Mouse (Mus musculus) ES-E14 (cell line): ENCODE measurements around the gene Lrpap1. TPM values are rescaled to one million over a fixed set of nuclear protein-coding genes. Genes with fewer than 3 reads are reported as not detected.

Experiments
- DNase-seq: peaks from one replicate; pipeline ENCODE4 v3.0.0-alpha.2; 2013; ENCODE audit warnings: low read depth, low spot score
- H3K27ac ChIP-seq: 2 replicates; pipeline ENCODE4 v1.5.1; 2012; ENCODE audit warnings: low read depth, mild to moderate bottlenecking, low read length, moderate library complexity, mixed read lengths; ENCODE audit not compliant: poor library complexity, insufficient read depth, severe bottlenecking
- H3K36me3 ChIP-seq: 2 replicates; pipeline ENCODE4 v1.6.1; 2012; ENCODE audit warnings: mild to moderate bottlenecking, low read length, moderate library complexity, mixed read lengths; ENCODE audit not compliant: control insufficient read depth, poor library complexity, insufficient read depth, severe bottlenecking
- H3K4me1 ChIP-seq, 2 experiments: fragments of 150-350 bp in 1 of 2; sonication (generic) in 1 of 2; 2 replicates each; pipeline ENCODE4 v1.6.1; 2012; ENCODE audit warnings: low read length in 2 of 2, mild to moderate bottlenecking in 1 of 2, mixed read lengths in 1 of 2; ENCODE audit not compliant: control insufficient read depth in 2 of 2, insufficient read depth in 2 of 2, poor library complexity in 1 of 2
- H3K4me3 ChIP-seq, 2 experiments: fragments of 150-350 bp in 1 of 2; sonication (generic) in 1 of 2; 2 replicates each; pipeline ENCODE4 v1.5.1; 2012; ENCODE audit warnings: low read length in 2 of 2, low read depth in 1 of 2, mild to moderate bottlenecking in 1 of 2, mixed read lengths in 1 of 2; ENCODE audit not compliant: insufficient read depth in 1 of 2, poor library complexity in 1 of 2, severe bottlenecking in 1 of 2
- H3K9ac ChIP-seq: 2 replicates; pipeline ENCODE4 v1.6.1; 2012; ENCODE audit warnings: low read depth, mild to moderate bottlenecking, low read length, mixed read lengths; ENCODE audit not compliant: poor library complexity, insufficient read depth, severe bottlenecking
- H3K9me3 ChIP-seq: fragments of 150-350 bp; sonication (generic); 2 replicates; pipeline ENCODE4 v1.6.1; 2012; ENCODE audit warnings: low read depth, mild to moderate bottlenecking, low read length; ENCODE audit not compliant: control insufficient read depth, insufficient read depth
- CHD2 ChIP-seq: IDR thresholded peaks from 2 replicates; pipeline ENCODE4 v1.6.1; 2014; ENCODE audit warnings: mild to moderate bottlenecking, low read depth, low read length, inconsistent platforms
- HCFC1 ChIP-seq: IDR thresholded peaks from 2 replicates; pipeline ENCODE4 v1.6.1; 2012; ENCODE audit warnings: low read length, inconsistent platforms, borderline replicate concordance; ENCODE audit not compliant: insufficient read depth
- MAFK ChIP-seq: IDR thresholded peaks from 2 replicates; pipeline ENCODE4 v1.6.1; 2014; ENCODE audit warnings: mild to moderate bottlenecking, low read depth, low read length, inconsistent platforms; ENCODE audit not compliant: insufficient read depth
- ZC3H11A ChIP-seq: IDR thresholded peaks from 2 replicates; pipeline ENCODE4 v1.6.1; 2012; ENCODE audit warnings: low read depth, mild to moderate bottlenecking, inconsistent platforms, low read length, borderline replicate concordance
- ZNF384 ChIP-seq: IDR thresholded peaks from 2 replicates; pipeline ENCODE4 v1.6.1; 2012; ENCODE audit warnings: low read depth, low read length, inconsistent platforms
- in situ Hi-C, 2 experiments: fragments of 600-800 bp; cut with MboI; formaldehyde crosslinking; loops; one replicate each; pipeline ENCODE4 v1.15.1; 2025; ENCODE audit warnings: low sequenced_read_pairs in 2 of 2, inconsistent platforms in 1 of 2; ENCODE audit not compliant: unreplicated experiment in 2 of 2
- total RNA-seq: library from RNA; depleted of rRNA; stranded (reverse); fragments of 300-350 nt; gene quantifications from 2 replicates; pipeline ENCODE4 v1.2.3, GENCODE M21; 2012

Gene Lrpap1
- total RNA-seq, 1 experiment: 275 TPM

DNA sequence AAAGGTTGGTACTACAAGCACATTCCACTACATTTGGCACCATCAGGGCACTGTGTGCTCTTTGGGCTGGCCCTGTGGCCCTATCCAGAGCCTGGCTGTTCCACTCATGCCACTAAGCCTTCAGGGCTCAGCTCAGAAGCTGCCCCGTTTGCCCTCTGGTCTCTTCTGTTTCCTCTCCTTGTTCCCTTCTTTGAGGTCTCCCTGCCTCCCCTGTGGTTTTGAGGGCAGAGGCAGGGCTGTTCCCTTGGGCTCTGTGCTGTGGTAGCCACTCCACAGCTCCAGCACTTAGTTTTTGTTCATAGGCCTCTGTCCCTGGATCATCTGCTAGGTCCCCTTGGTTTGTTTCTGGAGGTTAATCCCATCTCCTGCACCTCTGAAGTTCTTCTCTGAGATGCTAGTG, 37.3 kb upstream of the Lrpap1 start:
- Histone ChIP-seq H3K9ac (no peak overlapping the region), H3K27ac (no peak overlapping the region), H3K4me1 (peaks cover 0 to 2% of the 10 kb centered on the region in 2 experiments; a peak in 1 of 4 replicates), H3K9me3 (no peaks in the 10 kb centered on the region), H3K4me3 (no peak overlapping the region), H3K36me3 (no peaks in the 10 kb centered on the region)
- in situ Hi-C loops: no loop called here
- DNase-seq: no peak
- TF ChIP-seq MAFK (no peak), CHD2 (no peak), HCFC1 (no peak), ZNF384 (no peak)

DNA sequence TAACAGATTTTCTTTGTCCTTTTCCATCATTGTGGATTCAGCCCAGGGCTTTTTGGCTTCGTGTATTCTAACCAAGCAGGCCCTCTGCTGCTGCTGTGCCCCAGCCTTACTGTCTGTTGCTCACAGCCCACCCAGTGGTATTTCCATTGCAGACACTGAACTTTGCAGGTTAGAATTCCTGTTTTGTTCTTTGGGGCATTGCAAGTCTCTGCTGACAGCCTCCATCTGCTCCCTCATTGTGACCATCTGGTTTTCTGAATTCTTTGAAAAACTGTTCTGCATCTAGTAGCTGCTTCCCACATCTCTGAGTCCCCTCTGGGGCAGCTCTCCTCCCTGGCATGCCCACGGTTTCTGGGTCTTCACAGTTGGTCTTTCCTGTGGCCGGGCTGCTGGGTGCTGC, 35.8 kb upstream of the Lrpap1 start:
- H3K9ac ChIP-seq: no peak overlapping the region
- H3K4me1 ChIP-seq: peaks cover 0 to 2% of the 10 kb centered on the region in 2 experiments; a peak in 1 of 4 replicates
- H3K36me3 ChIP-seq: no peaks in the 10 kb centered on the region
- TF ChIP-seq ZC3H11A: no peak
- TF ChIP-seq CHD2: no peak
- TF ChIP-seq HCFC1: no peak
- no peak for TF ChIP-seq MAFK
- TF ChIP-seq ZNF384: no peak
- H3K4me3 ChIP-seq: no peak overlapping the region
- H3K27ac ChIP-seq: no peak overlapping the region
- H3K9me3 ChIP-seq: no peaks in the 10 kb centered on the region
- in situ Hi-C loops: no loop called here
- no peak for DNase-seq

DNA sequence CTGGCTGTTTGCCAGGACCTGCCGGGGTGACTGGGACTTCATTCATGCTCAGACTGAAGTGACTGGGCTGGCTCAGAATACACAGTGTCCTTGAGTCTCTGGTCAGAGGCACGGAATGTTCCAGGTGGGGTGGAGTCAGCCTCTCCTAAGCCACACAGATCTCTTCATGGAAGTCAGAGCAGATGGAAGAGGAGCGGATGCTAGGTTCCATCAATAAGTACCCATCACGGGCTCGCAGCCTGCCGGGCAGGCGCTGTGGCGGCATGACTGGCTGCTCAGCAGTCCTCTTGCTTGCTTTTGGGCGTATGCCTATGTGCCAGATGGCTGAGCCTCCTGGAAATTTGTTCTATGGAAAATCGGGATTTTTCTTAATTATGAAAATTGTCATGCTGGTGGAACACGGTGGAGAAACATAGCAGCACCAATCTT, 32.6 kb upstream of the Lrpap1 start:
- no peak overlapping the region for H3K27ac ChIP-seq

DNA sequence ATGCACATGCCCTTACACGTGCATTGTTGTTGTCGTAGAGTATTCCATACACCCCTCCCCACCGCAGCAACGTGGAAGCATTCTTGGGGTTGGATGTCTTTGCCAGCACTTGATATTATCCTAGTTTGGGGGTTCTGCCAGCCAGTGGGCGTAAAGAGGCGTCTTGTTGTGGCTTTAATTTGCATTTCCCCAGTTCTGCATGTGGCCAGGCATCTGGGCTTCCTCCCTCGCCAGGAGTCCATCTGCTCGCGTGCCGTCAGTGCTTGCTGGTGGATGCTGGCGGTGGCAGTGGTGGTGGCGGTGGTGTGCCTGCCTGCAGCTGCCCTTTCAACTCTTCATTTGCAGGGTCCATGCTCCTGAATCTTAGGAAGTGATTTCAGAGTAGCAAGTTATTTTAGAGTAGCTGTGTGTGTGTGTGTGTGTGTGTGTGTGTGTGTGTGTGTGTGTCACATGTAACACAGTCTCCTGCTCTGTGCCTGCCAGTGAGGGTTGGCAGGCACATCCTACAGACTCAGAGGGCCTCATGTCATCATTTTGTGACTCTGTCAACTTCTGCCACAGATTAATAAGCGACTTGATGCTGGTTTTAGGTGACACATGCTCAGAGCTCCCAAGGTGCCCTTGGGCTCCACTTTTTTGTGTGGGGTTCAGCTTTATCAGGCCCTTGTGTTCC, 32.1 kb upstream of the Lrpap1 start:
- no peaks in the 10 kb centered on the region for H3K36me3 ChIP-seq
- H3K9ac ChIP-seq: no peak overlapping the region
- TF ChIP-seq HCFC1 (no peak), CHD2 (no peak), ZNF384 (no peak), ZC3H11A (no peak), MAFK (no peak)
- H3K27ac ChIP-seq: no peak overlapping the region
- DNase-seq: no peak
- in situ Hi-C loops: no loop called here
- no peaks in the 10 kb centered on the region for H3K4me1 ChIP-seq
- no peak overlapping the region for H3K4me3 ChIP-seq
- H3K9me3 ChIP-seq: no peaks in the 10 kb centered on the region

More for the DNA sequence above, 32.6 kb upstream of the Lrpap1 start:
- H3K36me3 ChIP-seq: no peaks in the 10 kb centered on the region
- in situ Hi-C loops: no loop called here
- no peak overlapping the region for H3K9ac ChIP-seq
- TF ChIP-seq ZC3H11A: no peak
- TF ChIP-seq MAFK: no peak
- TF ChIP-seq ZNF384: no peak
- TF ChIP-seq CHD2: no peak
- TF ChIP-seq HCFC1: no peak
- H3K4me3 ChIP-seq: no peak overlapping the region
- H3K9me3 ChIP-seq: no peaks in the 10 kb centered on the region
- no peaks in the 10 kb centered on the region for H3K4me1 ChIP-seq
- no peak for DNase-seq

DNA sequence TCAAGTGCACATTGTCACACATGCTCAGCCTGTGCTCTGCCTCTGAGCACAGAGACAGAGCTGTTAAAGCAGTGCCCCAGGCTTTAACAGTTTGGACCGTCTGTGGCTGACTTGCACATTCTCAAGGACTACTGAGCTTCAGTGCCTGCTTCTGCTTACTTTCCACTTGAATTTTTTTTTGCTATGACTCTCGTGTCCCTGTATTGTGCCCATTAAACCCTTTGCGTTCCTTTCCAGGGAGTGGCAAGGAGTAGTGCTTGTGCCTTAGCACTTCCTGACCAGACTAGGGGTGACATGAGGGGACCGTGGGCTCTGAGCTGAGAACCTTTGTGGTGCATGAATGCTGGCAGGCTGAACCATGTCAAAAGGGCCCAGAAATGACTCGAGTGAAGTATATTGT, 30.3 kb upstream of the Lrpap1 start:
- Histone ChIP-seq H3K36me3 (no peaks in the 10 kb centered on the region), H3K4me3 (no peak overlapping the region), H3K27ac (no peak overlapping the region), H3K9ac (no peak overlapping the region), H3K9me3 (no peaks in the 10 kb centered on the region), H3K4me1 (no peaks in the 10 kb centered on the region)
- no peak for DNase-seq
- in situ Hi-C loops: no loop called here
- TF ChIP-seq ZNF384 (no peak), ZC3H11A (no peak), MAFK (no peak), CHD2 (no peak), HCFC1 (no peak)
